Mouse (Mus musculus) midbrain, embryonic 10.5 days (tissue): ENCODE results near the gene Crlf1. TPM values are rescaled to one million over a fixed set of nuclear protein-coding genes. Genes with fewer than 3 reads are reported as not detected.
A peak's percentile ranks its signal among the peaks of the same experiment; 100 is the strongest.

Experiments used
- DNase-seq: peaks from one replicate; pipeline ENCODE4 v3.0.0-alpha.2; 2017; ENCODE audit warnings: low spot score
- H3K27ac ChIP-seq: fragments of 300-500 bp; sonication (generic); replicated peaks from 2 replicates; pipeline ENCODE4 v1.5.1; 2016; ENCODE audit warnings: mild to moderate bottlenecking
- H3K27me3 ChIP-seq: fragments of 300-500 bp; sonication (generic); 2 replicates; pipeline ENCODE4 v1.6.1; 2016; ENCODE audit warnings: low read depth, mild to moderate bottlenecking; ENCODE audit not compliant: poor library complexity, severe bottlenecking
- H3K36me3 ChIP-seq: fragments of 300-500 bp; sonication (generic); 2 replicates; pipeline ENCODE4 v1.6.1; 2016; ENCODE audit warnings: mild to moderate bottlenecking, moderate library complexity
- H3K4me1 ChIP-seq: fragments of 300-500 bp; sonication (generic); 2 replicates; pipeline ENCODE4 v1.6.1; 2016
- H3K4me3 ChIP-seq: fragments of 300-500 bp; sonication (generic); 2 replicates; pipeline ENCODE4 v1.5.1; 2016; ENCODE audit warnings: mild to moderate bottlenecking, moderate library complexity
- H3K9me3 ChIP-seq: fragments of 300-500 bp; sonication (generic); replicated peaks from 2 replicates; pipeline ENCODE4 v1.6.1; 2016; ENCODE audit warnings: mild to moderate bottlenecking
- WGBS: fragments of 180-500 bp; shearing (Covaris S2); methylation state at CpG from one replicate; pipeline ENCODE4 v1.1.7; 2016; 5-methylcytosine and 5-hydroxymethylcytosine counted together
- polyA plus RNA-seq: library from polyadenylated mRNA; unstranded; fragments of >200 nt; fragmentation: Nextera tagmentation; extraction: Ambion mirVana; gene quantifications from 2 replicates; pipeline ENCODE4 v1.2.1, GENCODE M21; 2016

The Crlf1 gene
- polyA plus RNA-seq, 1 experiment from 2014 or later = 2.3 TPM

DNA sequence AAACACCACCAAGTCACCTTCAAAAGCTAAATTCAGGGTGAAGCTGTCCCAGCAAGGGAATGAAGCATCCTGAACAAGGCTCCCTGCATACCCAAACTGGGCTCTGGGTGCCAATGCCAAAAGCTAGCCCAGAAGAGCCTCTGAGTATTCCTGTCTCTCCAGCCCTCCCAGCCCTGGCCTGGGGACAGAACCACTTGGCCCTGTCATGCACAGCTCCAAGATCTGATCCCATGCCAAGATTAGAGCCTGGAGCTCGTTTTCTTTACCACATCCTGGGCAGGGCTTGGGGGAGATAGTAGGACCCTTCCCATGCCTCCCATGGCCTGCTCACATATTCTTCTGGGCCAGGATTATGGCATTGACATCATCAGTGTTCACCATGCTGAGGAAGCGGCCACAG is 26.6 kb downstream of the Crlf1 start:
- H3K4me3 ChIP-seq = no peak overlapping the region
- H3K27ac ChIP-seq = no peak overlapping the region
- no peak for DNase-seq
- no peaks in the 10 kb centered on the region for H3K9me3 ChIP-seq
- 85% methylated on average over 2 of the region's 2 CpGs for WGBS
- H3K27me3 ChIP-seq = no peaks in the 10 kb centered on the region
- H3K4me1 ChIP-seq = peaks cover 24% of the 10 kb centered on the region
- peaks cover 53% of the 10 kb centered on the region for H3K36me3 ChIP-seq

DNA sequence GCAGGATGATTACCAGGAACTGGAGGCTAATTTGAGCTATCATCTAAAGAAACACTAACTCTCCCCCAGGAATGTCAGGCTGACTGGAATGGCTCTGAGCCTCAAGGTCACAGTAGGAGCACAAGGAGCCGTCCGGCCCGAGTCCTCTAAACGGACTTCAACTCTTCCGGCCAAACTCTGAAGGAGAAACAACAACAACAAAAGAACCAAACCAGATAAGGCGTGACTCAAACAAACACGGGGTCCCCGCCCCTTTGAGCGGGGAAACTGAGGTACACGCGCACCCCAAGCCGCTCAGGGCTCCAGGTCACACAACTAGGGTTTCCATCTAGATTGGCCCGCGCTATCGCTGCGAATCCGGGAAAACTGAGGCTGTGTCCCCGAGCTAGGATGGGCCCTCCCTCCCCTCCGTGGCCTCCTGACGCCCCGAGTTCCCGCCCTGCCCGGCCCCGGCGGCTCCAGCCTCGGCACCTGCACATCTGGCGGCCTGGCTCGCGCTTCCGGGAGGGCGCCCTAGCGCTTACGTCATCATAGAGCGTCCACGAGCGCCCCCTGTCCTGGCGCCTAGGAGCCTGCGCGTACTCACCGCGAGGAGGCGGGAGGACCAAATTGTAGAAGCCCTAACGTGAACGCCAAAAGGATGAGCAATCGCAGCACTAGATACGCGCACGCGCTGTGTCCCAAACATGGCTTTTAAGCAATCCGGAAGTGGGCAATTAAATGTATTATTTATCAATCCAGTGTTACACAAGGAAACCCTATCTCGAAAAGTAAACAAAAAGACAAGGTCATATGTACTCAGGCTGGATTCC is 29.8 kb downstream of the Crlf1 start:
- Histone ChIP-seq H3K9me3 (no peaks in the 10 kb centered on the region), H3K4me1 (peaks cover 40% of the 10 kb centered on the region), H3K27me3 (no peaks in the 10 kb centered on the region), H3K27ac (peak overlapping the region; percentile 87), H3K36me3 (peaks cover 26% of the 10 kb centered on the region), H3K4me3 (peak overlapping the region; percentile 69)
- WGBS = under 1% methylated on average over 51 of the region's 51 CpGs
- DNase-seq = peak; percentile 94

GRCm38 (mm10) chr8:70527111-70527511 is 34.2 kb downstream of the Crlf1 start:
- 3% methylated on average over 8 of the region's 8 CpGs for WGBS
- Histone ChIP-seq H3K9me3 (no peaks in the 10 kb centered on the region), H3K36me3 (peaks cover 29% of the 10 kb centered on the region), H3K4me1 (peaks cover 49% of the 10 kb centered on the region), H3K4me3 (peak overlapping the region; percentile 85), H3K27me3 (no peaks in the 10 kb centered on the region), H3K27ac (peak overlapping the region; percentile 99)
- no peak for DNase-seq

- Histone ChIP-seq H3K9me3 (no peaks in the 10 kb centered on the region), H3K27ac (peak within 1 kb of the TSS; percentile 99), H3K4me1 (peaks cover 43% of the 10 kb centered on the region), H3K36me3 (peaks cover 35% of the 10 kb centered on the region), H3K4me3 (peak within 1 kb of the TSS; percentile 85), H3K27me3 (no peaks in the 10 kb centered on the region)
- WGBS = under 1% methylated on average over 57 of the region's 61 CpGs
- peak; percentile 98 for DNase-seq
These were observed 34.7 kb downstream of the Crlf1 start, which contains the start of the genes Fkbp8 and Kxd1 for GRCm38 (mm10) chr8:70527512-70528181. Gene Fkbp8, plus strand, starts transcription at chr8:70527724. Gene Kxd1, minus strand, starts transcription at chr8:70527956.

DNA sequence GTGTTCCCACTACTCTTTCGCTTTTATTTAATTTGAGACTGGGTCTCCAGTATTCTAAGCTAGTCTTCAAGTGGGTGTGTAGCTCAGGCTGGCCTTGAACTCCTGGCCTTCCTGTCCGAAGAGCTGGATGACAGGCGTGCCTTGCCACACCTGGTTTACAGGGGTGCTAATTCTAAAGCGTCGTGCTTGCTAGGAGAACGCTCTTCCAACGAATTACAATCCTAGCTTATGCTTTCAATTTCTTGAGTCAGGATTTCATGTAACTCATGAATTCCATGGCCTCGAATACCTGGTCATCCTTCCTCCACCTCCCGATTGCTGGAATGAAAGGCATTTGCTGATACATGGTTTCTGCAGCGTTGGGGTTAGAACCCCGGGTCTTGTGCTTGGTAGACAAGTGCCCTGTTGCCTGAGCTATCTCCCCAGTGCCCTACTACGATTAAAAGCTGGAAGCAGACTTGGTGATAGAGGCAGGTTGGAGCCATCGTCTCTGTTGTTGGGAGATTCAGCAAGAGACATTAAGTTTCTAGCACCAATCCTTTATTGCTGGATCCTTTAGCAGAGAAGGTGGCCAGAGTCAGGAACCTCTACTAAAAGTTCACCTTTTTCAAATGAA is 35.3 kb downstream of the Crlf1 start:
- 38% methylated on average over 13 of the region's 13 CpGs for WGBS
- no peak for DNase-seq
- Histone ChIP-seq H3K36me3 (peaks cover 41% of the 10 kb centered on the region), H3K4me1 (peaks cover 39% of the 10 kb centered on the region), H3K27ac (peak overlapping the region; percentile 99), H3K9me3 (no peaks in the 10 kb centered on the region), H3K27me3 (no peaks in the 10 kb centered on the region), H3K4me3 (peak overlapping the region; percentile 85)

- Histone ChIP-seq H3K36me3 (peaks cover 51% of the 10 kb centered on the region), H3K9me3 (no peaks in the 10 kb centered on the region), H3K4me3 (peak overlapping the region; percentile 32; the same call in 1 of the 2 replicates), H3K4me1 (peaks cover 34% of the 10 kb centered on the region), H3K27ac (no peak overlapping the region), H3K27me3 (no peaks in the 10 kb centered on the region)
- DNase-seq = no peak
- 85% methylated on average over 5 of the region's 5 CpGs for WGBS
These were observed 36.3 kb downstream of the Crlf1 start for GRCm38 (mm10) chr8:70529299-70529698.

- Histone ChIP-seq H3K4me1 (peaks cover 34% of the 10 kb centered on the region), H3K4me3 (no peak overlapping the region), H3K36me3 (peaks cover 56% of the 10 kb centered on the region), H3K9me3 (no peaks in the 10 kb centered on the region), H3K27ac (no peak overlapping the region), H3K27me3 (no peaks in the 10 kb centered on the region)
- DNase-seq = no peak
- 93% methylated on average over 3 of the region's 3 CpGs for WGBS
These were observed 36.8 kb downstream of the Crlf1 start for GRCm38 (mm10) chr8:70529741-70530161.

- Histone ChIP-seq H3K27me3 (no peaks in the 10 kb centered on the region), H3K27ac (no peak overlapping the region), H3K36me3 (peaks cover 61% of the 10 kb centered on the region), H3K4me1 (peaks cover 34% of the 10 kb centered on the region), H3K9me3 (no peaks in the 10 kb centered on the region), H3K4me3 (0 out of 2 replicates have a peak overlapping the region, but pooled peaks have one; percentile 6)
- no peak for DNase-seq
- 93% methylated on average over 2 of the region's 2 CpGs for WGBS
These were observed 37.4 kb downstream of the Crlf1 start for GRCm38 (mm10) chr8:70530314-70530713.

DNA sequence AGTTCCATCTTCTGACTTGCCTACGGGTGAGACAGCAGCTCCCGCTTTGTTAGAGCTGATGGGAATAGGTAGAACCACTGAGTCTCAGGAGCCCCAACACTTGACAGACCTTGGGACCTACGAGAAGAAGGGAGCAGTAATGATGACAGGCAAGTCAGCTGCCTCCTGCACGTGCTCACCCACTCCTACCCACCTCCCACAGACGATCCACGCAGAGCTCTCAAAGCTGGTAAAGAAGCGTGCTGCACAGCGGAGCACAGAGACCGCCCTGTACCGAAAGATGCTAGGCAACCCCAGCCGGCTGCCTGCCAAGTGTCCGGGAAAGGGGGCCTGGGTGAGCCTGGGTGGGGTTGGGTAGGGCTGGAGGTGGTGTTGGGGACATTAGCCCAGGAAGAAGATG is 41.3 kb downstream of the Crlf1 start:
- no peaks in the 10 kb centered on the region for H3K9me3 ChIP-seq
- peaks cover 18% of the 10 kb centered on the region for H3K4me1 ChIP-seq
- WGBS = 96% methylated on average over 12 of the region's 12 CpGs
- no peaks in the 10 kb centered on the region for H3K27me3 ChIP-seq
- H3K27ac ChIP-seq = no peak overlapping the region
- DNase-seq = no peak
- H3K36me3 ChIP-seq = peaks cover 79% of the 10 kb centered on the region
- H3K4me3 ChIP-seq = no peak overlapping the region

GRCm38 (mm10) chr8:70535221-70535620 is 42.3 kb downstream of the Crlf1 start:
- Histone ChIP-seq H3K9me3 (no peaks in the 10 kb centered on the region), H3K27me3 (no peaks in the 10 kb centered on the region), H3K4me3 (no peak overlapping the region), H3K36me3 (peaks cover 70% of the 10 kb centered on the region), H3K4me1 (peaks cover 18% of the 10 kb centered on the region), H3K27ac (no peak overlapping the region)
- WGBS = 90% methylated on average over 3 of the region's 3 CpGs
- no peak for DNase-seq

GRCm38 (mm10) chr8:70535701-70536100 is 42.7 kb downstream of the Crlf1 start:
- Histone ChIP-seq H3K9me3 (no peaks in the 10 kb centered on the region), H3K36me3 (peaks cover 65% of the 10 kb centered on the region), H3K4me1 (peaks cover 23% of the 10 kb centered on the region), H3K4me3 (no peak overlapping the region), H3K27me3 (no peaks in the 10 kb centered on the region), H3K27ac (no peak overlapping the region)
- no peak for DNase-seq
- 93% methylated on average over 2 of the region's 2 CpGs for WGBS

GRCm38 (mm10) chr8:70538024-70538579 is 45.1 kb downstream of the Crlf1 start:
- Histone ChIP-seq H3K4me3 (peak overlapping the region; percentile 88), H3K36me3 (peaks cover 41% of the 10 kb centered on the region), H3K27ac (peak overlapping the region; percentile 90), H3K9me3 (no peaks in the 10 kb centered on the region), H3K27me3 (no peaks in the 10 kb centered on the region), H3K4me1 (peaks cover 33% of the 10 kb centered on the region)
- 18% methylated on average over 24 of the region's 24 CpGs for WGBS
- peak; percentile 58 for DNase-seq
